Mouse (Mus musculus) hindbrain, postnatal 0 days (tissue): ENCODE data around the gene Grik3. TPM values are rescaled to one million over a fixed set of nuclear protein-coding genes. Genes with fewer than 3 reads are reported as not detected.

Experiments
- ATAC-seq: fragments of 200-750 bp; cut with Nextera tagmentation; 2 replicates; pipeline ENCODE4 v1.8.0; 2017; ENCODE audit warnings: mild to moderate bottlenecking, moderate TSS enrichment, moderate library complexity
- DNase-seq: peaks from one replicate; pipeline ENCODE4 v3.0.0-alpha.2; 2015; ENCODE audit warnings: low spot score
- H3K27ac ChIP-seq: fragments of 300-500 bp; sonication (generic); 2 replicates; pipeline ENCODE4 v1.5.1; 2014; ENCODE audit warnings: mild to moderate bottlenecking
- H3K27me3 ChIP-seq: fragments of 300-500 bp; sonication (generic); 2 replicates; pipeline ENCODE4 v1.6.1; 2014; ENCODE audit warnings: low read length, mixed read lengths; ENCODE audit not compliant: insufficient read depth
- H3K36me3 ChIP-seq: fragments of 300-500 bp; sonication (generic); 2 replicates; pipeline ENCODE4 v1.6.1; 2014; ENCODE audit warnings: low read length, mixed read lengths; ENCODE audit not compliant: insufficient read depth
- H3K4me1 ChIP-seq: fragments of 300-500 bp; sonication (generic); 2 replicates; pipeline ENCODE4 v1.6.1; 2014; ENCODE audit warnings: antibody characterized with exemption, low read length, mixed read lengths; ENCODE audit not compliant: insufficient read depth
- H3K4me2 ChIP-seq: fragments of 300-500 bp; sonication (generic); 2 replicates; pipeline ENCODE4 v1.6.1; 2014; ENCODE audit warnings: low read depth, mild to moderate bottlenecking, low read length, moderate library complexity, mixed read lengths
- H3K4me3 ChIP-seq: fragments of 300-500 bp; sonication (generic); 2 replicates; pipeline ENCODE4 v1.5.1; 2014; ENCODE audit warnings: low read length
- H3K9ac ChIP-seq: fragments of 300-500 bp; sonication (generic); replicated peaks from 2 replicates; pipeline ENCODE4 v1.6.1; 2014; ENCODE audit warnings: mild to moderate bottlenecking, low read length, moderate library complexity, mixed read lengths
- H3K9me3 ChIP-seq: fragments of 300-500 bp; sonication (generic); 2 replicates; pipeline ENCODE4 v1.6.1; 2016; ENCODE audit warnings: low read length, mixed read lengths
- CTCF ChIP-seq: IDR thresholded peaks from 2 replicates; pipeline ENCODE4 v1.5.1; 2016; ENCODE audit warnings: antibody characterized with exemption, control low read depth, low read depth
- WGBS: fragments of 180-500 bp; shearing (Covaris S2); extraction: QIAGEN DNeasy Blood & Tissue Kit; methylation state at CpG from one replicate; pipeline ENCODE4 v1.1.7; 2014; 5-methylcytosine and 5-hydroxymethylcytosine counted together
- polyA plus RNA-seq: library from polyadenylated mRNA; unstranded; fragments of >200 nt; fragmentation: Nextera tagmentation; extraction: Ambion mirVana; gene quantifications from 2 replicates; pipeline ENCODE4 v1.2.1, GENCODE M21; 2015
- total RNA-seq: library from RNA; depleted of rRNA; stranded (reverse); fragments of >200 nt; gene quantifications from 2 replicates; pipeline ENCODE4 v1.2.3, GENCODE M21; 2014

Grik3 gene
- total and polyA plus RNA-seq, 2 experiments from 2014 or later: 4.2 to 32.0 TPM

- DNase-seq (peak; percentile 51), ATAC-seq (0 out of 2 replicates have a peak, but pooled peaks have one; percentile 34)
- H3K4me2 ChIP-seq: no peak overlapping the region
- peaks cover 9% of the 10 kb centered on the region for H3K4me1 ChIP-seq
- no peak overlapping the region for H3K27ac ChIP-seq
- 21% methylated on average over 11 of the region's 11 CpGs for WGBS
- no peak overlapping the region for H3K9ac ChIP-seq
- H3K9me3 ChIP-seq: no peaks in the 10 kb centered on the region
- H3K36me3 ChIP-seq: no peaks in the 10 kb centered on the region
- no peaks in the 10 kb centered on the region for H3K27me3 ChIP-seq
- no peak for TF ChIP-seq CTCF
- H3K4me3 ChIP-seq: no peak overlapping the region
Observed at GRCm38 (mm10) chr4:125457152-125458093, 33.1 kb upstream of the Grik3 start.

GRCm38 (mm10) chr4:125459791-125460190 lies 30.7 kb upstream of the Grik3 start:
- no peaks in the 10 kb centered on the region for H3K36me3 ChIP-seq
- H3K27ac ChIP-seq: no peak overlapping the region
- H3K4me3 ChIP-seq: no peak overlapping the region
- no peaks in the 10 kb centered on the region for H3K9me3 ChIP-seq
- WGBS: 64% methylated on average over 9 of the region's 9 CpGs
- ATAC-seq (no peak), DNase-seq (no peak)
- no peak for TF ChIP-seq CTCF
- no peak overlapping the region for H3K9ac ChIP-seq
- H3K4me1 ChIP-seq: peaks cover 9% of the 10 kb centered on the region
- no peak overlapping the region for H3K4me2 ChIP-seq
- H3K27me3 ChIP-seq: no peaks in the 10 kb centered on the region

- Histone ChIP-seq H3K9ac (no peak overlapping the region), H3K9me3 (no peaks in the 10 kb centered on the region), H3K36me3 (no peaks in the 10 kb centered on the region), H3K4me2 (no peak overlapping the region), H3K27ac (no peak overlapping the region), H3K27me3 (no peaks in the 10 kb centered on the region), H3K4me3 (no peak overlapping the region), H3K4me1 (no peaks in the 10 kb centered on the region)
- ATAC-seq: peak; percentile 29; the same call in 1 of the 2 replicates
- TF ChIP-seq CTCF: no peak
- 35% methylated on average over 11 of the region's 11 CpGs for WGBS
- DNase-seq: no peak
Observed at GRCm38 (mm10) chr4:125469711-125470372, 20.7 kb upstream of the Grik3 start.

- H3K9ac ChIP-seq: no peak overlapping the region
- H3K36me3 ChIP-seq: no peaks in the 10 kb centered on the region
- H3K4me3 ChIP-seq: no peak overlapping the region
- WGBS: 77% methylated on average over 4 of the region's 4 CpGs
- H3K4me1 ChIP-seq: peaks cover 10% of the 10 kb centered on the region; the same call in 1 of the 2 replicates
- H3K4me2 ChIP-seq: no peak overlapping the region
- no peak for TF ChIP-seq CTCF
- no peak overlapping the region for H3K27ac ChIP-seq
- DNase-seq (no peak), ATAC-seq (no peak)
- H3K27me3 ChIP-seq: no peaks in the 10 kb centered on the region
- H3K9me3 ChIP-seq: no peaks in the 10 kb centered on the region
Observed at GRCm38 (mm10) chr4:125474903-125475302, 15.6 kb upstream of the Grik3 start.

- TF ChIP-seq CTCF: no peak
- no peak overlapping the region for H3K27ac ChIP-seq
- 0 out of 2 replicates have a peak, but pooled peaks have one; percentile 38 for ATAC-seq
- H3K4me2 ChIP-seq: no peak overlapping the region
- H3K4me1 ChIP-seq: peaks cover 10% of the 10 kb centered on the region; the same call in 1 of the 2 replicates
- no peaks in the 10 kb centered on the region for H3K9me3 ChIP-seq
- no peaks in the 10 kb centered on the region for H3K36me3 ChIP-seq
- 21% methylated on average over 12 of the region's 12 CpGs for WGBS
- H3K4me3 ChIP-seq: no peak overlapping the region
- H3K9ac ChIP-seq: no peak overlapping the region
- 0 out of 2 replicates have a peak, but pooled peaks cover 7% of the 10 kb centered on the region for H3K27me3 ChIP-seq
- DNase-seq: peak; percentile 76
Observed at GRCm38 (mm10) chr4:125478071-125478470, 12.4 kb upstream of the Grik3 start.

GRCm38 (mm10) chr4:125481256-125481655 lies 9.2 kb upstream of the Grik3 start:
- WGBS: 44% methylated on average over 3 of the region's 3 CpGs
- Histone ChIP-seq H3K4me2 (no peak overlapping the region), H3K27me3 (0 out of 2 replicates have a peak, but pooled peaks cover 10% of the 10 kb centered on the region), H3K27ac (no peak overlapping the region), H3K9me3 (no peaks in the 10 kb centered on the region), H3K9ac (no peak overlapping the region), H3K36me3 (no peaks in the 10 kb centered on the region), H3K4me1 (peaks cover 10% of the 10 kb centered on the region; the same call in 1 of the 2 replicates), H3K4me3 (no peak overlapping the region)
- ATAC-seq (no peak), DNase-seq (no peak)
- no peak for TF ChIP-seq CTCF
